Mouse (Mus musculus): Measurements from ENCODE around the gene Mpi.

Gene Mpi

DNA sequence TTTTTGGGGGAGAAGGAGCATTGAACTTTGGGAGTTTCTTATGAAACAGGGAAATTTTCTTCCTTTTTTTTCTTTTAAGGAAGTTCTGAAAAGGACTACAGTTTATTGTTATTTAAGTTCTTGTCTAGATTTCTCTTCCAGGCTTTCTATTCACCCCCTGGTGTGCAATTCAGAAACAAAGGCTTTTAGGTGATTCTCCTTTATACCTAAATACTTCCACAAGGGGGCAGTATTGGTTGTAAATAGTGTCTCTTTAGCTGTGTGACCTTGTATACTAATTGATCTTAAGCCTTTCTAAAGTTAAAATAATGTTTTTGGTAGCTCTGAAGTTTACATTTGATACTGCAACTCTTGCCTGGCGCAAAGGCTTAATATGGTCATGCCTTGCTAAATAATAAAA is 28.8 kb downstream of the Mpi start:
- DNase-seq (ENCODE audit: low read depth, low spot score): peak; percentile 87

GRCm38 (mm10) chr9:57522861-57523246 is 29.7 kb downstream of the Mpi start:
- DNase-seq (ENCODE audit: low read depth, low spot score): peak; percentile 55

DNA sequence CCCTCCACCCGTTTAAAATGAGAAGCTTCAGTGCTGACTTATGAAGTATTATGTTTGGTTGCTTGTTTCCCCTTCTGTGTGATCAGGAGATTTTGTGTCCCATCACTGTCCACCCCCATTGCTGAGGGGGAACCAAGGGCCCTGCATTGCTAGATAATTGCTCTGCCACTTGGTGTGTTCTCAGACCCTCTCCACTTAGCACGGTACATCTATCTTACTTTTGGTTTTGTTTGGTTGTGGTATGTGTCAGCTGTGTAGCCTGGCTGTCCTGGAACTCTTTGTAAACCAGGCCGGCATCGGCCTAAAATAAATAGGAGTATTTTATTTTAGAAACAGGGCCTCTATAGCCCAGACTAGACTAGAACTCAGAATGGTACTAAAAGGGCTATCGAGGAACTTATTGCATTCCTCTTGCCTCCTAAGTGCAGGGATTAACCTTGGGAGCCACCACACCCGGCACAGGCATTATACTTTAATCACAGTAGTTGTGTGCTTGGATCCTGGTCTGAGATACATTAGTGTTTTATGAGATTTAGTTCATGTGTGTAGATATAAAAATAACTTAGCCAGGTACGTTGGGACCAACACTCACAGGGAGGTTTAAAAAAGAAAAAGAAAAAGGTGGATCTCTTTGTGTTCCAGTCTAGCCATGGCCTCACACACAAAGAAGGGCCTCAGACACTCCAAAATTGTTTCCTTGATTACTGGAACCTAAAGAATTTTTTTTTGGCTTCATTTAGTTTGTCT is 30.3 kb downstream of the Mpi start:
- no peak for DNase-seq (ENCODE audit: low read depth, low spot score)

GRCm38 (mm10) chr9:57521056-57521911 is 31.3 kb downstream of the Mpi start, which contains the start of gene Cox5a:
TSS of gene Cox5a (plus strand) at chr9:57521274.
- peak; percentile 94 for DNase-seq (ENCODE audit: low read depth, low spot score)

- peak; percentile 81 for DNase-seq (ENCODE audit: low read depth, low spot score)
Measured at GRCm38 (mm10) chr9:57520375-57521055, 32.0 kb downstream of the Mpi start.

- DNase-seq (ENCODE audit: low read depth, low spot score): peak; percentile 67
Measured at GRCm38 (mm10) chr9:57517113-57517512, 35.5 kb downstream of the Mpi start.

- peak; percentile 92 for DNase-seq (ENCODE audit: low read depth, low spot score)
Measured at GRCm38 (mm10) chr9:57510577-57510976, 42.0 kb downstream of the Mpi start.

DNA sequence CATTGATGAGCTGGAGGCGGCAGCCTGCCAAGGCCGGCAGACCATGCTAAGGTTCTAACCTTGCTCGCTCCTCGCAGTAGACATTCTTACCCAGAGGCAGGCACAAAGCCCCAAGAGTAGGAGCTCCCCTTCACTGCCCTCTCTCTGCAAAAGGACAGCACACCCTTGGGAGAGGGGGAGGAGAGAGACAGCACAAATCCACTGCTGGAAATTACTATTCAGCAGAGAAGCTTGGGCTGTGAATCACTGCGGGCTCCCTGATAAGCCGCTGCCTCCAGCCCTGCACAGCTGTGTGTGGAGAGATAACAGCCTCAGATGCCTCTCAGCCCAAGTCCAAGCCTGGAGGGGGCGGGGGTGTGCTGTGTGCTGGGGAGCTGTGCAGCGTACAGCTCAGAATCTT is 46.9 kb downstream of the Mpi start:
- no peak for DNase-seq (ENCODE audit: low read depth, low spot score)

DNA sequence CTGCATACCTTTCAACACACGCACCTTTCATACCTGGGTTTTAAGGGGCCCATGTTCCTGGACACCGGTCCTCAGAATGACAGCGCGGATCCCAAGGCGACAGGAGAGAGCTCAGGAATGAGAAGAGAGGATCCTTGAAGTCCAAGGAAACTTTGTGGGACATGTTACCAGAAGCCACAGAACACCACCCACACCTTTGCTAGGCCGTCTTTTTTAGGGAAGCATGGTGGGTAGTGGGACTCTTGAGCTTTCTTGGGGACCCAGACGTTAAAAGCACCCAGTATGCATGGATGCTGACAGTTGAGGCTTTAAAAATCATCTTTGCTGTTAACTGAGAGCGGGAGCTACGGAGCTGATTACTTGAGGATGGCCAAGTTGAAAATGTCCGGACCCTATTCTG is 47.7 kb downstream of the Mpi start:
- no peak for DNase-seq (ENCODE audit: low read depth, low spot score)

DNA sequence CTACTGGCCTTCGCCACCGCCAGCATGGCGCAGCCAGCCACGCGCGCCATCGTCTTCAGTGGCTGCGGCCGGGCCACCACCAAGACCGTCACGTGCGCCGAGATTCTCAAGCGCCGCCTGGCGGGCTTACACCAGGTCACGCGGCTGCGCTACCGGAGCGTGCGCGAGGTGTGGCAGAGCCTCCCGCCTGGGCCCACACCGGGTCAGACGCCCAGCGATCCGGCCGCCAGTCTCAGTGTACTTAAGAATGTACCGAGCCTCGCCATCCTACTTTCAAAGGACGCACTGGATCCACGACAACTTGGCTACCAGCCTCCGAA is 48.2 kb downstream of the Mpi start:
- DNase-seq (ENCODE audit: low read depth, low spot score): peak; percentile 84

DNA sequence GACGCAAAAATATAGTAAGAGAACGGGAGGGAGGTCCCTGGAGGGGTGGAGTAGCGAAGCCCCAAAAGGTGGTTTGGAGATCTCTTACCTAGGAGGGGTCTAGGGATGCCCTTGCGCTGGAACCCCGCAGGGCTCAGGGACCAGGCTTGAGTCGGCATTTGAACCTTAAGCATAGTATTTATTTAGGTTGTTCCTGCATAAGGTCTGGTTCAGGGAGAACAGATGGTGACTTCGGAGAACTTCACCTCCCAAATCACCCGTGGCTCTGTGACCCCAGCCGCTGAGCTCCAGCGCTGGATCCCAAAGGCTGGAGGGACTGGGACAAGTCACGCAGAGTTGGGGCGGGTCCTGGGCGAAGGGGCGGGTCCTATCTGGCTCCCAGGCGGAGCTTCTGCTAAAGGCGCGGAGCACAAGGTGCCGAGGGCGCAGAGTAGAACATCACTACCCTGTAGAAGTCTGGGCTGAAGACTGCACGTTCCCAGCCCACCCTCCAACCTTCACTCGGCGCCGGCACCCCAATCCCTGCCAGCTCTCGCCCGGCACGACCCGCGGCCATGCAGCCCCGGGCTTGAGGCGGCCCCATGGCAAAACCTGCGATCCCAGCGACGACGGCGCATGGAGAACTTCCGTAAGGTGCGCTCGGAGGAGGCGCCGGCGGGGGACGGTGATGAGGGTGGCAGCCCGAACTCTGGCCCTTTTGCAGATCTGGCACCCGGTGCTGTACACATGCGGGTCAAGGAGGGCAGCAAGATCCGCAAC is 48.8 kb downstream of the Mpi start, which contains the start of gene Rpp25:
Rpp25 (plus strand) TSS at position 405 of the 759 bp plus-strand sequence.
- DNase-seq (ENCODE audit: low read depth, low spot score): peak; percentile 85

DNA sequence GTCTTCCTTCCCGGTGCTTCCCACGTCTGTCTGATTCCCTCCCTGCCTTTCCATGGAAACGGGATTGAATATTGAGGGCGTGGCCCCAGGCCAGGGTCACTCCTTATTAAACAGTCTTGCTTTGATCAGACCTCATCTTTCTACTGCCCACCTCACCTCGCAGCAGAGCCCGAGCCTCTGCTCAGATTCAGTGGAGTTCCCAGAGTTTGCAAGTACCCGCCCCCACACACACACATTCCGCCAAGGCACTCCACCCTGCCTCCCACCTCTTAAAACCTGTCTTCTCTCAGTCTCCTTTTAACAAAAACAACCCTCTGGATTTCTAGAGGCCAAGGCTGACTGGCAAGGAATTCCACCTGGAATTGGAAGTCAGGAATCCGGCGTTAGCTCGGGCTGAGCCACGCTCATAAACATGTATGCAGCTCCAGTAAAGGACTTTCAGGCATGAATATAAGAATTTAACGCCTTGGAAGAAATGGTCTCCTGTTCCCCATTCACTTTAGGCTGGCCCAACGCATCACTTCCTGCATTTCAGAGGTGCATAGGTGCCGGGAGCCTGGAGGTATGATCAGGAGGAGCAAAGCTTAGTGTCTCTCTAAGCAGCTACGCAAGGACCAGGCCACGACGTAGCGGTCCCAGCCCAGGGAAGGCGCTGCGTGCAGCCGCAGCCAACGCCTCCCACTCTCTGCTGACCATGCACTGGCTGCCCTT is 49.5 kb downstream of the Mpi start:
- peak; percentile 52 for DNase-seq (ENCODE audit: low read depth, low spot score)

- no peak for DNase-seq (ENCODE audit: low read depth, low spot score)
Measured at GRCm38 (mm10) chr9:57501861-57502260, 50.7 kb downstream of the Mpi start.

DNA sequence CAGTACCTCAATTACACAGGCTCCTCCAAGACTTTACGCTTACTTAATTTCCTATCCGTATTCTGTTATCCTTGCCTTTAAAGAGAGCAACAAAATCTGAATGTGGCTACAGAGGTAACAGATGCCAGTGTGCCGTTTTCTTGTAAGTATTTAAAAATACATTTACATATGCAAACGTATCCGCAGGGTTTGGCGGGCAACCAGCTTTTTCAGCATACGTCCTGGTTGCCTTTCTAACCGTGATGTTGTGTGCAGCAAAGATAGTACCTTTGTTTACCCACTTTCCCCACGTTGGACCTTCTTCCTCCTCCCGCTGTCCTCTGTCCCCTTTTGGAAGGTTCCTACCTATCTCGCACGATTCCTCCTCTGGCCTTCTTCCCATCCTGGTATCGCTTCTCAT is 51.1 kb downstream of the Mpi start:
- no peak for DNase-seq (ENCODE audit: low read depth, low spot score)

DNA sequence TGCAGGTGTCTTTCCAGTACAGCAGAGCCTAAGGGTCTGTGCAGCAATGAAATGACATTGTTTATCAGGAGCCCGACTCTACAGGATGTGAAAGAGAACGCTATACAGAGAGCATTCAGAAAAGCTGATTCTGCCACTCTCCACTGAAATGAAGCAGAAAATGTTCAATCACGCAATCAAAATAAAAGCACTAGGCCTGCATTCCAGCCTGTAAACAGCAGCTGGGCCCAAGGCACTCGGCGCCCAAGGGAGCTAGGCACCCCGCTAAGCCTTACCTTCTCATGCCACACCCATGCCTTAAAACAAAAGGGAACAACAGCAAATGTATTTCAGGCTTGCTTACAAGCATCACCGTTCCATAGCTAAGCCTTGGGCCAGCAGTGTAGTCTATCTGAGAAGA is 54.0 kb downstream of the Mpi start:
- no peak for DNase-seq (ENCODE audit: low read depth, low spot score)

- DNase-seq (ENCODE audit: low read depth, low spot score): no peak
Measured at GRCm38 (mm10) chr9:57497236-57497635, 55.3 kb downstream of the Mpi start.

DNA sequence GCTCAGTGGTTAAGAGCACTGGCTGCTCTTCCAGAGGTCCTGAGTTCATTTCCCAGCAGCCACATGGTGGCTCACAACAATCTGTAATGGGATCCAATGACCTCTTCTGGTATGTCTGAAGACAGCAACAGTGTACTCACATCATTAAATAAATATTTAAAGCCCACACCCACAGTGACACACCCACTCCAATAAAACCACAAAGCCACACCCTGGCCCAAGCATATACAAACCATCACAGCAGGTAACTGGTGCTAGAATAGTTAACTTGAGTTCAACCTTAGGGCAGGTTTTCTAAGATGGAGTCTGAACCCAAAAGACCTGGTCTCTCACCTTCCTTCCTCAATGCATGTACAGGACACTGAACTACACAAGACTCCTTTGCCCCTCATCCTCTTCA is 57.6 kb downstream of the Mpi start:
- DNase-seq (ENCODE audit: low read depth, low spot score): peak; percentile 85
